Mouse (Mus musculus): Measurements from ENCODE around the gene Olfr1305. TPM values are rescaled to one million over a fixed set of nuclear protein-coding genes. Genes with fewer than 3 reads are reported as not detected.

Gene Olfr1305
- total RNA-seq (2022): not detected

GRCm38 (mm10) chr2:111877049-111877448 lies at the start of gene Olfr1305:
Gene Olfr1305, minus strand, starts transcription at chr2:111877149.
- DNase-seq (ENCODE audit: low spot score in 2 of 2): no peak

- no peak for DNase-seq (ENCODE audit: low spot score in 2 of 2)
Observed at GRCm38 (mm10) chr2:111916171-111916570, 39.2 kb upstream of the Olfr1305 start, which contains the start of gene Olfr1306. Gene Olfr1306, minus strand, starts transcription at chr2:111916271.

GRCm38 (mm10) chr2:111820240-111820639 lies 56.7 kb downstream of the Olfr1305 start, which contains the start of gene Olfr1303:
Gene Olfr1303, minus strand, starts transcription at chr2:111820340.
- no peak for DNase-seq (ENCODE audit: low spot score in 2 of 2)

Other genes with a start within 250 kb of the Olfr1305 start
- not detected for gene Olfr1298, start 227.9 kb downstream of the Olfr1305 start, total RNA-seq (2022)
- gene Olfr1299, start 215.7 kb downstream of the Olfr1305 start, total RNA-seq (2022): not detected
- gene Olfr1301, start 126.1 kb downstream of the Olfr1305 start, total RNA-seq (2022): not detected
- not detected for gene Olfr1302, start 99.7 kb downstream of the Olfr1305 start, total RNA-seq (2022)
- gene Olfr1303, start 56.8 kb downstream of the Olfr1305 start, total RNA-seq (2022): not detected
- gene Olfr1306, start 39.1 kb upstream of the Olfr1305 start, total RNA-seq (2022): not detected
- gene Olfr1307, start 72.3 kb upstream of the Olfr1305 start, total RNA-seq (2022): under 1 TPM; 0.02 to 0.04 (median 0.03) TPM
- not detected for gene Olfr1308, start 87.8 kb upstream of the Olfr1305 start, total RNA-seq (2022)
- not detected for gene Olfr1309, start 113.1 kb upstream of the Olfr1305 start, total RNA-seq (2022)
- gene Olfr1310, start 135.6 kb upstream of the Olfr1305 start, total RNA-seq (2022): not detected
- gene Olfr1311, start 147.3 kb upstream of the Olfr1305 start, total RNA-seq (2022): not detected
- gene Olfr1312, start 173.1 kb upstream of the Olfr1305 start, total RNA-seq (2022): not detected
- not detected for gene Olfr1313, start 200.7 kb upstream of the Olfr1305 start, total RNA-seq (2022)
- gene Olfr1314, start 219.6 kb upstream of the Olfr1305 start, total RNA-seq (2022): not detected
- not detected for gene Olfr1315-ps1, start 238.3 kb upstream of the Olfr1305 start, total RNA-seq (2022)

Measured in left cerebral cortex, adult 8-10 months (tissue).